Comparison of ENCODE assay signal across 8 mouse cellular contexts in the genomic region with DNA sequence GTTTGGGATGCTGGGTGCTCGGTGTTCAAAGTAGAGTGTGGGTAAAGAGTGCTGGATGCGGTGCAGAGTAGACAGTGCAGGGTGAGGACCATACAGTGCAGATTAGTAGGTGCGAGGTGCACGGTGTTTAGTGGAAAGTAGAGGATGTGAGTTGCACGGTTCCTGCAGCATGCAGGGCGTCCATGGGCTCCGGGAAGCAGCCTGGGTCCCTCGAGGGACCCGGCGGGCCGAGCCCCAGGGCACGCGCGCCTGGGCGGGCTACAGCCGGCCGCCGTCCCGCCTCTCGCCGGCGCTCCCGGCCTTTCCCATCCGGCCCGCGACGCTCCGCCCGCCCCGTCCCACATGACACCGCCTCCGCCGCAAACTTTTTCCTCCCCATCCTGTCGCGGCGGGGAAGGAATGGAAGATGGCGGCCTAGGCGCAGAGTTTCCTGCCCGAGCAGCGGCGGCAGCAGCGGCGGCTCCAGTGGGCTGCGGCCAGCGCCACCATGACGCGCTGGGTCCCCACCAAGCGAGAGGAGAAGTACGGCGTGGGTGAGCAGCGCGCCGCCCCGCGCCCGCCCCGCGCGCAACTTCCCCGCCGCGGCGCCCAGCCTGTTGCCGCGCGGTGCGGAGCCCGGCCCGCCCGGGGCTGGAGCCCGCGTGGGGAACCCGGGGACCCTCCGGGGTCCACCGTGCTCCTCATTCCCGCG. TPM values are rescaled to one million over a fixed set of nuclear protein-coding genes. Genes with fewer than 3 reads are reported as not detected.
DNase-seq lines count a peak whose midpoint lies in the region; ATAC-seq and TF ChIP-seq lines count a peak whose summit lies in the region.

Gene Dock1, plus strand, starts transcription at position 343 of the 691 bp plus-strand sequence.

- H3K9ac ChIP-seq in embryonic facial prominence, embryonic 13.5 days, result peak within 1 kb of the TSS; percentile 96
- peak within 1 kb of the TSS; percentile 97 for H3K9ac ChIP-seq in kidney, embryonic 14.5 days (ENCODE audit: low read depth, low read length)
- peak within 1 kb of the TSS; percentile 81 for H3K9ac ChIP-seq in liver, adult 2 months (ENCODE audit: low read depth, low read length)
- H3K9ac ChIP-seq in midbrain, postnatal 0 days (replicated peaks; ENCODE audit: low read length, poor library complexity, severe bottlenecking), result peak within 1 kb of the TSS; percentile 51

- 1% methylated on average over 73 of the region's 77 CpGs for WGBS in embryonic facial prominence, embryonic 13.5 days
- WGBS in heart, embryonic 10.5 days, result 2% methylated on average over 77 of the region's 77 CpGs
- 2% methylated on average over 72 of the region's 77 CpGs for WGBS in kidney, embryonic 14.5 days
- 1% methylated on average over 62 of the region's 77 CpGs for WGBS in liver, adult 2 months
- 3% methylated on average over 51 of the region's 77 CpGs for WGBS in midbrain, postnatal 0 days

- TF ChIP-seq POLR2A in liver, adult 2 months (IDR thresholded peaks at IDR 0.05; ENCODE audit: extremely low read depth, insufficient read depth, low read length), result peak; percentile 54; the same call in 1 of the 2 replicates

- no peak for ATAC-seq in erythroblast, adult 5-6 weeks (replicated peaks; ENCODE audit: low FRiP score, poor library complexity, severe bottlenecking)
- ATAC-seq in embryonic facial prominence, embryonic 13.5 days (ENCODE audit: insufficient number of reproducible peaks, insufficient read depth, low FRiP score, low TSS enrichment, low read depth), result peak; percentile 73
- peak; percentile 88 for ATAC-seq in kidney, embryonic 14.5 days (ENCODE audit: low FRiP score, low TSS enrichment)
- ATAC-seq in midbrain, postnatal 0 days (ENCODE audit: low FRiP score), result peak; percentile 71

- no peaks in the 10 kb centered on the region for H3K9me3 ChIP-seq in erythroblast, embryonic 14.5 days (ENCODE audit: control insufficient read depth, low read length)
- H3K9me3 ChIP-seq in embryonic facial prominence, embryonic 13.5 days, result no peaks in the 10 kb centered on the region
- H3K9me3 ChIP-seq in heart, embryonic 10.5 days, result no peaks in the 10 kb centered on the region
- no peaks in the 10 kb centered on the region for H3K9me3 ChIP-seq in kidney, embryonic 14.5 days (ENCODE audit: control insufficient read depth, low read length)
- H3K9me3 ChIP-seq in midbrain, postnatal 0 days (ENCODE audit: low read length), result no peaks in the 10 kb centered on the region

- H3K27me3 ChIP-seq in erythroblast, embryonic 14.5 days (ENCODE audit: control insufficient read depth), result peaks cover 23% of the 10 kb centered on the region
- no peaks in the 10 kb centered on the region for H3K27me3 ChIP-seq in embryonic facial prominence, embryonic 13.5 days
- H3K27me3 ChIP-seq in heart, embryonic 10.5 days (ENCODE audit: insufficient read depth, poor library complexity, severe bottlenecking), result peaks cover 9% of the 10 kb centered on the region; the same call in 1 of the 2 replicates
- H3K27me3 ChIP-seq in kidney, embryonic 14.5 days (ENCODE audit: control insufficient read depth, insufficient read depth, low read length), result no peaks in the 10 kb centered on the region; the same call in 1 of the 2 replicates
- H3K27me3 ChIP-seq in liver, adult 2 months (ENCODE audit: control insufficient read depth, insufficient read depth, low read length), result no peaks in the 10 kb centered on the region
- peaks cover 17% of the 10 kb centered on the region; the same call in 1 of the 2 replicates for H3K27me3 ChIP-seq in midbrain, postnatal 0 days (ENCODE audit: insufficient read depth, low read length)

- peaks cover 17% of the 10 kb centered on the region; the same call in 1 of the 2 replicates for H3K79me2 ChIP-seq in liver, adult 2 months (ENCODE audit: control insufficient read depth, insufficient read depth, low read length)

- H3K27ac ChIP-seq in embryonic facial prominence, embryonic 13.5 days, result peak within 1 kb of the TSS; percentile 96
- H3K27ac ChIP-seq in heart, embryonic 10.5 days, result peak within 1 kb of the TSS; percentile 96
- H3K27ac ChIP-seq in kidney, embryonic 14.5 days (ENCODE audit: low read depth, low read length), result peak within 1 kb of the TSS; percentile 96
- H3K27ac ChIP-seq in liver, adult 2 months (replicated peaks; ENCODE audit: insufficient read depth, low read depth, low read length), result no peak within 1 kb of the TSS; the same call in 1 of the 2 replicates
- peak within 1 kb of the TSS; percentile 32; the same call in 1 of the 2 replicates for H3K27ac ChIP-seq in midbrain, postnatal 0 days (ENCODE audit: low read depth, low read length)

- DNase-seq in heart, embryonic 10.5 days (ENCODE audit: low spot score), result peak; percentile 81
- peak; percentile 28 for DNase-seq in liver, adult 2 months (ENCODE audit: extremely low read depth, low read depth, low spot score)
- peak; percentile 60 for DNase-seq in midbrain, postnatal 0 days (ENCODE audit: low spot score)
- peak; percentile 26 for DNase-seq in thymus, postnatal 14 days

- H3K36me3 ChIP-seq in erythroblast, embryonic 14.5 days (ENCODE audit: control insufficient read depth), result no peaks in the 10 kb centered on the region
- no peaks in the 10 kb centered on the region for H3K36me3 ChIP-seq in embryonic facial prominence, embryonic 13.5 days
- H3K36me3 ChIP-seq in heart, embryonic 10.5 days, result no peaks in the 10 kb centered on the region
- no peaks in the 10 kb centered on the region for H3K36me3 ChIP-seq in kidney, embryonic 14.5 days (ENCODE audit: control insufficient read depth, insufficient read depth, low read length)
- H3K36me3 ChIP-seq in liver, adult 2 months (ENCODE audit: control insufficient read depth, insufficient read depth, low read length), result no peaks in the 10 kb centered on the region
- no peaks in the 10 kb centered on the region for H3K36me3 ChIP-seq in midbrain, postnatal 0 days (ENCODE audit: insufficient read depth, low read length)

- peak within 1 kb of the TSS; percentile 52 for H3K4me3 ChIP-seq in erythroblast, embryonic 14.5 days (replicated peaks)
- H3K4me3 ChIP-seq in embryonic facial prominence, embryonic 13.5 days, result peak within 1 kb of the TSS; percentile 82
- H3K4me3 ChIP-seq in heart, embryonic 10.5 days, result peak within 1 kb of the TSS; percentile 83
- H3K4me3 ChIP-seq in kidney, embryonic 14.5 days (ENCODE audit: low read length), result peak within 1 kb of the TSS; percentile 83
- peak within 1 kb of the TSS; percentile 90 for H3K4me3 ChIP-seq in liver, adult 2 months (ENCODE audit: insufficient read depth, low read depth, low read length)
- peak within 1 kb of the TSS; percentile 67 for H3K4me3 ChIP-seq in midbrain, postnatal 0 days (ENCODE audit: low read depth, low read length)

- H3K4me2 ChIP-seq in embryonic facial prominence, embryonic 13.5 days, result peak within 1 kb of the TSS; percentile 86
- peak within 1 kb of the TSS; percentile 57 for H3K4me2 ChIP-seq in kidney, embryonic 14.5 days (replicated peaks; ENCODE audit: low read depth, low read length)
- peak within 1 kb of the TSS; percentile 99 for H3K4me2 ChIP-seq in midbrain, postnatal 0 days (ENCODE audit: low read depth, low read length, poor library complexity, severe bottlenecking)

- TF ChIP-seq CTCF in liver, adult 2 months (IDR thresholded peaks at IDR 0.05; ENCODE audit: low read depth, low read length), result no peak
- TF ChIP-seq CTCF in midbrain, postnatal 0 days (IDR thresholded peaks at IDR 0.05), result no peak

- H3K4me1 ChIP-seq in erythroblast, embryonic 14.5 days (ENCODE audit: control insufficient read depth), result no peaks in the 10 kb centered on the region
- H3K4me1 ChIP-seq in embryonic facial prominence, embryonic 13.5 days, result peaks cover 49% of the 10 kb centered on the region
- H3K4me1 ChIP-seq in heart, embryonic 10.5 days, result peaks cover 40% of the 10 kb centered on the region
- H3K4me1 ChIP-seq in kidney, embryonic 14.5 days (ENCODE audit: control insufficient read depth, insufficient read depth, low read length), result peaks cover 31% of the 10 kb centered on the region
- H3K4me1 ChIP-seq in liver, adult 2 months (ENCODE audit: control insufficient read depth, insufficient read depth, low read length), result peaks cover 5% of the 10 kb centered on the region
- 0 out of 2 replicates have a peak, but pooled peaks cover 3% of the 10 kb centered on the region for H3K4me1 ChIP-seq in midbrain, postnatal 0 days (ENCODE audit: insufficient read depth, low read length)

RNA-seq across cellular contexts. Expression of gene Dock1, which starts in this region (rescaled TPM):
- 0.01 TPM in 1 of 2 replicates, not detected in the other for polyA plus RNA-seq in erythroblast, embryonic 14.5 days (2012)
- total RNA-seq in erythroblast, adult 5-6 weeks (2015; ENCODE audit: low replicate concordance), result 3.8 and 5.4 TPM in 2 replicates
- 2.4 and 3.1 TPM in 2 replicates for total RNA-seq in erythroblast, adult 5-6 weeks (2017; ENCODE audit: low replicate concordance)
- polyA plus RNA-seq in embryonic facial prominence, embryonic 13.5 days (2015; fragmentation: Nextera tagmentation; extraction: Ambion mirVana), result 42.8 and 46.8 TPM in 2 replicates
- polyA plus RNA-seq in heart, embryonic 10.5 days (2016; fragmentation: Nextera tagmentation; extraction: Ambion mirVana), result 24.7 and 25.6 TPM in 2 replicates
- polyA plus RNA-seq in kidney, embryonic 14.5 days (2014; fragmentation: Nextera tagmentation; extraction: Ambion mirVana), result 32.0 and 60.6 TPM in 2 replicates
- total RNA-seq in liver, adult 2 months (2014; rRNA removed), result 17.0 and 19.5 TPM in 2 replicates
- 2.4 and 2.6 TPM in 2 replicates for polyA plus RNA-seq in liver, adult 2 months (2012; rRNA removed)
- total RNA-seq in midbrain, postnatal 0 days (2014; rRNA removed), result 12.6 and 14.2 TPM in 2 replicates
- polyA plus RNA-seq in midbrain, postnatal 0 days (2015; fragmentation: Nextera tagmentation; extraction: Ambion mirVana), result 4.3 and 5.3 TPM in 2 replicates

Comparison
In these comparisons a context has a peak if more than half of its experiments do, and no peak if none do; other contexts are left out.
1. DNase-seq: peak in every context shown above with its lines; median percentile 81 in heart, embryonic 10.5 days; 60 in midbrain, postnatal 0 days; 28 in liver, adult 2 months; 26 in thymus, postnatal 14 days.